Mouse (Mus musculus) bone marrow, adult 2 months (tissue): ENCODE results near the gene Gpr157.

Experiments
- CTCF ChIP-seq: fragments of 200-500 bp; IDR thresholded peaks from 2 replicates; pipeline ENCODE4 v1.5.1; 2011; ENCODE audit warnings: low read length, control low read depth; ENCODE audit not compliant: control insufficient read depth, insufficient read depth
- POLR2A ChIP-seq: fragments of 200-500 bp; IDR thresholded peaks from 2 replicates; pipeline ENCODE4 v1.6.1; 2011; ENCODE audit warnings: low read depth, mild to moderate bottlenecking, control low read depth, low read length, borderline replicate concordance; ENCODE audit not compliant: control insufficient read depth

- TF ChIP-seq CTCF: peak; percentile 87
- no peak for TF ChIP-seq POLR2A
Observed at GRCm38 (mm10) chr4:150098880-150099279, 11.7 kb downstream of the Gpr157 start.
